Mouse (Mus musculus) gastrocnemius, postnatal 10 days (tissue): ENCODE measurements at regions not wholly inside any gene's neighbourhood (a gene's known extent, or its start where the extent isn't known, plus 50 kb on each side); places are given as distances from the start of the nearest gene placed in this dataset.
"Not testable (repeated sequence)": the region's sequence is repeated elsewhere in the genome, so short reads cannot be mapped to it uniquely, and the experiment has no call there.

Experiments used
- DNase-seq: peaks from one replicate; pipeline ENCODE4 v3.0.0; 2021; ENCODE audit warnings: mixed read lengths

DNA sequence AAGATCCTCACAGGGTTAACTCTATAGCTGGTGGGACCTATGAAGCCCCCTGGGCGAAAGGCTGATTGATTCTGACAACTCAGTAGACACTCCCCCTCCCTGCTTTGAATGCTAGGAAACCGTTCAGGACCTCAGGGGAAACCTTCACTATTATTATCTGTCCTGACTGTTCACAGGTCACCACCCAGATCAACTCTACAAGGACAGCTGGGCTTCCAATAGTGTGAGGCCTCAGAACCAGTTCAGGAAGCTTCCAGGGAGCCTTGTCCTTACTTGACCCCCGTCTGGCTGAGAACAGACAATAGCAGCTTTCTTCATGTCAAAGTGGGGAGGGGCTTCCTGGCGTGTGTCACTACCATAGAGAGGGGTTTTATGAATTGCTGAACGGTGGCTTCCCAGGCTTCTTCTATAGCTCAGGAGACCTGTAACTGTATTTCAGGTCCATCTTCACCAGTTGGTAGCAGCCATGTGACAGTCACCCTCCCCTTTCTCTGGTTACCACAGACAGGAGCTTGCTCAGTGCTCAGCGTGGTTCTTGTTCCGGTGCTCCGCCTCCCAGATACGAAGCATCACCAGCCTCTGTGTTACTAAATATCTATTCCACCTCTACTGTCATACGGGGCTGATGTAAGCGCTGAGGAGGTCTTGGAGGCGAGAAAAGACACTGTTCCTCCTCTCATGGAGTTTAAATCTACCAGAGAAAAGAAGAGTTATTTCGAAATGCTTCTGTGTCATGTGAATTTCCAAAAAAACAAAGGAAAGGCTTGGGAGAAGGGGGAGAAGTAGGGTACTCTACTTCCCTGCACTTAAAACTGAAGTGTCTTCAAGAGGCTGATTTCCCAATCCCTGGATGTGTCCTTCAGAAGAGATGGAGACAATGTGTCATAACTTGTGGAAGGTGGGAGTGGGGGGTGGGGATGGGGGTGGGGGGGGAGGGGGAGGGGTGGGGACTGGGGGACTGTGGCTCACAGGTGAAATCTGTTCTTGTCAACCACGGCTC, 96.9 kb downstream of the Vcpkmt start:
- no peak for DNase-seq

DNA sequence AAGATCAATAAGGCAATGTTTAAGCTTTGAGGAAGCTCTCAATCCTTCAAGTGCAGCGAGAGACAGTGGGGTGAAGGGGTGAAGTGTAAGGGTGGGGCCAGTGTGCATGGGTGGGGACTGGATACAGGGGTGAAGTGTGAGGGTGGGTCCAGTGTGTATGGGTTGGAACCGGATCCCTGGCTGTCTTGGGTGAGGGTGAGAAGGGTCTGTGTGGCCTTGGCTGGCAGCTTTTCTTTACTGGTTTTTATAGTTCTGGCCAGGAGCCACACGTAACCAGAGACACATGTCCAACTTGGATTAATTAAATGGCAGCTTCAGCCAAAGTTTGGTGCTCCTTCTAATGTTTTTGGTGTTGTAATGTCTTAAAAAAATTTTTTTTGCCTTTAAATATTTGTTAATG, 101.4 kb downstream of the Vcpkmt start:
- no peak for DNase-seq

DNA sequence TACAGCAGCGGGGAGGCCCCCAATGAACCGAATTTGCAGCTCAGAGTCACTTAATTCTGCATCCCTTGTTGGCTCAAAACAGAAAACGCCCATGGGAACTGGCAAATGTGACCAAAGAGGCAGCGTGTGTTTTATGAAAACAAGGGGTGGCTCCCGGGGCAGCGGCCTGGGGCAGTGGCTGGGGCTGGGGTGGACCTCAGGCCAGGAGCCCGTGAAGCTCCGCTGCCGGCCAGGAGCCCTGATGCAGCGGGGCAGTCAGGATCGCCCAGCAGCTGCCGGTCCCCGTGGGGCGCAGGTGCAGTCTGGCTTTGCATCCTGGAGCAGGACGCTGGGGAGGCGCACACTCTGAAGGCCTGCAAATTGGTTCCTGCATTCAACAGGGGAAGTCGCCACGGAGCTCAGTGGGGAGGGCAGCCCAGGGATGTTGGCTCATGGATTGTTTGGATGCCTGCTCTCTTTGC, 104.4 kb upstream of the Gm9887 start:
- peak; percentile 38 for DNase-seq

DNA sequence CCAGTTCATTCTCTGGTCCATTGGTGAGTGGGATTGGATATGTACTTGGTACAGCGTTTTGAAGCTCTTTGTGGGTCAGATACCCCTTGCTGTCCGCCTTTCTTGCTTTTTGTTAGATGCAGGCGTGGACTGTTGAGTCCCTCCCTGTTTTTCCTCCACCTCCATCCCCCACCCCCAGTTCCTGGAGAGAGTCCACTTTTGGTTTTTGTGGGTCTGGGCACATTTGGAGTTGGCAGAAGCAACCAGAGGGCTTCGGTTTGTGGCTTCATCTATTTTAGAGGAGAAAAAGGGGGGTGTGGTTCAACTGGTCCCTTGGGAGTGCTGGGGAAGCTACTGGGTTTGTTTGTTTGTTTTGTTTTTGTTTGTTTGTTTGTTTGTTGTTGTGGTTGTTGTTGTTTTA, 103.9 kb upstream of the Gm9887 start:
- DNase-seq = no peak

DNA sequence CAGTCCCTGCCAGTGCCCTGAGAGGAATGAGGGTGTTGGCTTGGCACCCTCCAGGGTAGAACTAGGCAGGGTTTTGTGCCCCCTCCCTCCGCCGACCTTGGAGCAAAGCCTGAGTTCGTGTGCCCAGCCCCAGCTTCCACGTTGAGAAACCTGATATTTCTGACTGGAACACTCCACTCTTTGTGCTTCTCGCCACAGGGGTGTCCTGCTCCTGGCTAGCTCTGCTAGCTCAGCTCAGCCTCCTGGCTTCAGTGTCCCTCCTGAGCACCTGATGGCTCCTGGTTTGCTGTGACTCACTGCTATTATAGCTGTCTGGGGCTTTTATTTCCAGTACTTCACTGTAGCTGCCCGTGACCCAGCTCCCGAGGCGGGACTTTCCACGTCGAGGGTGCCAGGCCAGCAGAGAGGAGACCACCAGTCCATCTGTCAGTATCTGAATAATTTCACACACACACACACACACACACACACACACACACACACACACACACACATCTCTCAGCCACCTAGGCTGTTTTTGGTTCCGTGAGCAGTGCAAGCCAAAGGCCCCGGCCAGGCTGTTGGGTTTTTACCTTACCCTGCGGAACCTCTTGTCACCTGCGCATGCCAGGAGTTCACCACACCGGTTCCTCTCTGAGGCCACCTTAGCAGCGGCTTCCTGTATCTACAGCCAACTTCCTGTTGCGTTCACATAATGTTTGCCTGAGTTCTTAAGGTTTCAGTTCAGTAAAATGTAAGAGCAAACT, 102.8 kb upstream of the Gm9887 start:
- peak; percentile 51 for DNase-seq

DNA sequence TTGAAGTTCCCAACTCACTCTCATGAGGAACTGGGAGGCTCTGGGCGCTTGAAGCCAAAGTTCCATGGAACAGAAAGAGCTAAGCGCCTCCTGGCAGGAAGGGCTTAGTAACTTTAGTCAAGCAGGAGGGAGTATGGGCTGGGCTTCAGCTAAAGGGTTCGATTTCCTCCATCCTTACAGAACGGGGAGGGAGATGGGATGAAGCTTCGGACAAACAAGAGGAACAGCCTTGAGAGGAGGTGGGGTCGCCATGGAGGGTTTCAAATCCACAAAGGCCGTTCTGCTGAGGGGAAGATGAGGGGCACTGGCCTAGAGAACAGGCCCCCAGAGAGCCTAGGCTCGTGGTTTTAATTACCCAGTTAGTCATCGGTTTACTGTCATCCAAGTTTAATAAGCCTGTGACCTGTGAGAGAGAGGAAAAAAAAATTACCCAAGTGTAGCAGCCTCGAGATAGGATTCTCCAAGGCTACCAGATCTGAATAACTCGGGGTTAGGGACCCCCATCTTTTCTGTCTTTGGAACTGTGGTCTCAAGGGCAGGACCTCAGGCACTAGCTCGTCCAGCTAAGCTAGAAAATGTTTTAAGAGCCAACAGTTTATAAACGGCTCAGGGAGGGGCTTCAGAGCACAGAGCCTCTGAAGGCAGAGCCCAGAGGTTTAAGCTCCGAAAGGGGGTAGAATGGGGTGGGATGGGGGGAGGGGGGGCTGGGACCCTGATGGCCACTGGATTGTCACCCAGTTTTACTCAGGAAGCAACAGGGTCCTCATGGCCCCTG, 102.1 kb upstream of the Gm9887 start:
- peak; percentile 50 for DNase-seq

DNA sequence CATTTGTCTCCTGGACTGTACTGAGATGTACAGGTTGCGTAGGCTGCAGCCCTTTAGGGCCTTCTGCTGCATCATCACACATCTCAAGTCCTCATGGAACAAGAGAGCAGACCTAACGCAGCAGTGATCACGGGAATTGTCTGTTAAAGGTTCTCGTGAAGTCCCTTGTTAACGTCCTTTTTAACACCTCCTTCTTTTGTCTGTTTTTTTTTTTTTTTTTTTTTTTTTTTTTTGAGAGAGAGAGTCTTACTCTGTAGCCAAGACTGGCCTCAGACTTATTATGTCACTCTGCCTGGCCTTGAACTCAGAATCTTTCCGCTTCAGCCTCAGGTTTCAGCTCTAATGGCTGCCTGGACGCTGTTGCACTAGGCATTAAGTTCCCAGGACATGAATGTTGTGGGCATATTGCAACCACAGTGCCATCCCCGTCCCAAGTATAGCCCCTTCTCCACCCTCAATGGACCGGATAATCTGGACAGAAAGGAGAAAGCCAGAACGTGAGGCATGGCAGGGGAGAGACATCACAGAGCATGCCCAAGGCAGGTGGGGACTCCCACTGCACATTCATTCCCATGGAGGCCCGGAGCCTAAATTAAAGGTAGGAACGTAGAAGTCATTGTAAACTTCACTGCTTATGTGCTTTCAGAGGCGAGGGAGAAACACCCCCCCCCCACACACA, 101.3 kb upstream of the Gm9887 start:
- no peak for DNase-seq

DNA sequence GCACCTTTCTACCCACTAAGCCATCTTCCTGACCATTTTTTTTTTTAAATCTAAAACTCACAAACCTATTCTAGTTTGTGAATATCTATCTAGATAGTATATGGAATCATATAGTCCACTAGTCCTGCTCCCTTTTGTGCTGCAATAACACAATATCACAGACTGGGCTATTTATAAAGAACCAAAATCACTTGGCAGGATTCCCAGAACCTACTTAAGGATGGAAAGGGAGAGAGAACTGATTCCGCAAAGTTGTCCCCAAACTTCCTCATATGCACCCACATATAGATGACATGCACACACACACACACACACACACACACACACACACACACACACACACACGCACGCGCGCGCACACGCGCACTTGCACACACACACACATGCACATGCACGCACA, 100.7 kb upstream of the Gm9887 start:
- no peak for DNase-seq

DNA sequence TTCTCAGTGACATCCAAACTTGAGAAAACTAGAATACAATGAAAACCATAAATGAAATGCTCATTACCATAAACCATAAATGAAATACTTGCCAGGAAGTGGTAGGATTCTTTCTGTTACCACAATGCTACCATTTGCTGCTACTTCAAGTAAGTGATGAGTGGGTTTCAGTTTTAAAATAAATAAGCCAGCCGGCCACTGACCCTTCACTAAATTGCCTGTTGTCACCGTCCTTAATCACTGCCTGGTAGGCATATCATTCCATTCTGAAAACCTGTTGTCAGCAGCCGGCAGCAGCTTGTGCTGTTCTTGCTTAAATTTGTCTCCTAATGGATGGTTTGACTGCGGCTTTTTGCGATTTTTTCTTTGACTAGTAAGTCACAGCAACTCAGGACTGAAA, 99.6 kb upstream of the Gm9887 start:
- no peak for DNase-seq

DNA sequence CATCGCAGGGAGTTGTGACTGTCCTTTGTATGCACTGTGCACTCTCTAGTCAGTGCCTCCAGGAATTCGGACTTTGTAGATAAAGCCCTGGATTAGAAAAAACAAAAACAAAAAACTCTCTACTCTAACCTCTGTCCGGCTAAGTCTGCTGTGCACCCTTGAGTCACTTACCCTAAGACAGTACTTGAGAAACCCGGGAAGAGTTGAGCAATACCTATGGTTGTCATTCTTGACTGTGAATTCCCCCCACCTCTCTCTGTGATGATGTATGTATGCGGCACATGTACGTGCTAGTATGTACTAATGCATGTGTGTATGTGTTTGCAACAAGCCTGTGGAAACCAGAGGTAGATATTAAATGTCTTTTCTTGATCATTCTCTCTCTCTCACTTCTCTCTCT, 96.7 kb upstream of the Gm9887 start:
- no peak for DNase-seq

DNA sequence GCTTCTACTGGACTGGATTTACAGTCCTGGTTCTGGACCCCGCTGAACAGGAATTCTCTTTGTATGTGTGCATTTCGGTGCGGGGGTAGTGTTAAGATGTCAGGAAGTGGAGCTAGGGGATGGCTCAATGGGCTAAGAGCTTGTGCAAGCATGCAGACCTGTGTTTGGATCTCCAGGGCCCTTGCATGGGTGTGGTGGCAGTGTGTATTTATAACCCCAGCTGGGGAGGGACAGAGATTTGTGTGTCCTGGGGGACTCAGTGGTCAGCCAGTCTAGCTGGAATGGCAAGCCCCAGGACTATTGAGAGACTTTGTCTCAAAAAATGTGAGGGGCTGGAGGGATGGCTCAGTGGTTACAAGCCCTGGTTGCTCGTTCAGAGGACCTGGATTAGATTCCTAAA, 95.1 kb upstream of the Gm9887 start:
- no peak for DNase-seq

DNA sequence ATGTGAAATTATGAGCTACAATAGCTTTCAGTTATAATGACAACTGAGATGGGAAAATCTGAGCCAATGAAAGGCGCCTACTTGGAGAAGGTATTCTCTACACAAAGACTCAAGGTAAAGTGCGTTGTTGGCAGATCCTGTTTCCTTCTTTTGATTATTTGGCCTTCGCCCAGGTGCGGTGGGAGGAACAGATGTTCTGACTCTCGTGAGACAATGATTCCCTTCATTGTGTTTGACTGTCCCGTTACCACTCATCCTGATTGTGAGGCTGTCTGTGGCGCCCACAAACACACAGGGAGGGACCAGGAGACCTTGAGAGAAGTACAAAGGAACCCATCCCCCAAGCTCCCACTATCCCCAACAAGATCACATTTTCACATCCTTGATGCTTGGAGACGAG, 92.6 kb upstream of the Gm9887 start:
- DNase-seq = no peak

DNA sequence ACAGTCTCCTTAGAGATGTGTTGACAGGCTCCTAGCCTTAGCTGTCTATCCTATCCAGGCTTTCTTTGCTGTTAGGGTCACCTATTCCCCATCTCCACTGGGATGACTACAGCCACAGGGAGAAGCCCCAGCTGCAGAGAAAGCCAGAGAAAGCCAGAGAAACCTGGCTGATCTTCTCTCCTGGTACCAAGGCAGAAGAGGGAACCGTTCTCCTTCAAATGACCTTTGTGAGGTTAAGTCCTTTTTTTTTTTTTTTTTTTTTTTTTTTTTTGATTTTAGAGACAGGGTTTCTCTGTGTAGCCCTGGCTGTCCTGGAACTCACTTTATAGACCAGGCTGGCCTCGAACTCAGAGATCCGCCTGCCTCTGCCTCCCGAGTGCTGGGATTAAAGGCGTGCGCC, 91.1 kb upstream of the Gm9887 start:
- DNase-seq = not testable (repeated sequence)

DNA sequence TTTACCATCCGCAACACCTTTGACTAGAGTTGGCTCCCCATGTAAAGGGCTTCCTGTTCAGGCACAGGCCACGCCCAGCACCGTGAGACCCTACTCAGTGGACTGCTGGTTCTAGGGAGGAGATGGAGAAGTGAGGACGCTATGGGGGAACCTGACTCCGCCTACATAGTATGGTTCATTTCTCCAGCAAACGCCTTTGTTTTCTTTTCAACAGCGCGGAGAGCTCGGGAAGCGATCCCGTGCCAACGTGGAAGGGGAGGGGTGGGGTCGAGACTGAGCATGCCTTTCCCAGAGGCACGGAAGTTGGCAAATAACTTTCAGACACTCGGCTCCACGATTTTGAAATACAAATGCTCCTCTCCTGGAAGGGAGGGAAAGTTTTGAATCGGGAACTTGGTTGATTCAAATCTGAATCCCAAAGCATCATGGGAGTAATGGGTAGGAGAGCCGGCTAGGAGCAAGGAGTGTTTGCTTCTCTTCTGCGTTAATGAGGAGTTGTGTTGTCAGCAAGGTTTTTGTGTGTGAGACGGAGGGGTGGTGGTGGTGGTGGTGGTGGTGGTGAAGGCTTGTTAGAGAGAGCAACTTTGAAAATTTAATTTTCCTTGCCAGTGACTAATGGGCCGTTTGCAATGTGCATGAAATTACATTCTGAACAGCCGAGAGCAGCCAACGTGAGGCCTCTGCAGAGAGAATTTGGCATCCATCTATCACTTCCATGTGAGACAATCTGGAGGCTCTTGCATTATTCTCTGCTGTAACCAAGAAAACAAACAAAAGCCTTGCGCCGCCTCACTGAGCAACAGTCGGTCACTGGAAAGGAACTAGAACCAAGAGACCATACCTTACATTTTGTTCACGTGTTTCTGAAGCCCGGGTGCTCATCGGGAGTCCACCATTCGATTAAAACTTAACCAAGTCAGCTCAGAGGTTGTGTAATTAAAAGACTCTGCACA, 89.9 kb upstream of the Gm9887 start:
- no peak for DNase-seq

DNA sequence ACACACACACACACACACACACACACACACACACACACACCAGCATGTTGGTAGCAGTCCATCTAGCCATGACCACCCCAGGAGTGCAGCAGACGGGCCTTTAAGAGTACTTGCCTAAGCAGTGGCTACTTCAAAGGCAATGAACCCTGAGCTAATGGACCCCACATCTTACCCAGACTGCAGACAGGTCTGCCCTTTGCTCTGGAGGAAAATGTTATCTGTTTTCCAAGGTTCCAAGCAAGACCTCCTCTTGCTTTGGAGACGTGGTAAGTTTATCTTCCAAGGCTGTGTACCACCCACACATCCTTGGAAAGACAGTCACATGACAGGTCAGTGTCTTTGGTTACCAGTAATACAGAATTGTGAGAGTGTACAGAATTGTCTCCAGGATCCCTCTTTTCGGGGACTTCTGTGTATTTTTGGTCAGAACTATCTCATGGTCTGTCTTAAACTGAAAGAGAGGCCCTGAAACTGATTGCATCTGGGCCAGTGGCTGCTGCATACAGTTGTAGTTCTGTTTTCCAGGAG, 88.4 kb upstream of the Gm9887 start:
- DNase-seq = no peak

DNA sequence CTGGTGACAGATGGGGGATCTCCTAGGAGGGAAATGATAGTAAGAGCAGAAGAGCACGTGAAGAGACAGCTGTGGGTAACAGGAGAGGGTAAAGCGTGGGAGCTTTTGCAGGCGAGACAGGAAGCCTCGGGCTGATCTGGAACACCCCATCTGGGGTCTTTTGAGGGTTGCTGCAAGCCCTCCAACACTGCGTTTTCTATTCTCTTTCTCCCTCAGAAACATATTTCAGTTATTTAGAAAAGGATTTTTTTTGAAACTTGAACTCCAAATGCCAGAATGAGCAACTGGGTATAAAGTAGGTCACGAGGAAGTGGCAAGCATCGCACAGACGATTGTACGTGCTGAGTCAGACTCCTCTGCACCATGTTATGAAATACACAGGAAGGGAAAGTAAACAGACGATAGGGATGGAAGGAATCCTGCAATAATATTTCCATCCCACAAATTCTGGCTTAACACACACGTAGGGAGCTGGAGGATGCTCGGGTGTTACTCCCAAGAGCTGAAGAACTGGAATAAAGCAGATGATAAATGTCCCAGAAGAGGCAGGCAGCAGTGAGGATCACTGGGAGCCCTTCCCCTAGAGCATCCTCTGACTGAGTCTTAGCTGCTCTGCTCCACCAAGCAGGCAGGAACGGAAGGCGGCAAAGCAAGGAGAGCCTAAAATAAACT, 86.0 kb upstream of the Gm9887 start:
- no peak for DNase-seq

DNA sequence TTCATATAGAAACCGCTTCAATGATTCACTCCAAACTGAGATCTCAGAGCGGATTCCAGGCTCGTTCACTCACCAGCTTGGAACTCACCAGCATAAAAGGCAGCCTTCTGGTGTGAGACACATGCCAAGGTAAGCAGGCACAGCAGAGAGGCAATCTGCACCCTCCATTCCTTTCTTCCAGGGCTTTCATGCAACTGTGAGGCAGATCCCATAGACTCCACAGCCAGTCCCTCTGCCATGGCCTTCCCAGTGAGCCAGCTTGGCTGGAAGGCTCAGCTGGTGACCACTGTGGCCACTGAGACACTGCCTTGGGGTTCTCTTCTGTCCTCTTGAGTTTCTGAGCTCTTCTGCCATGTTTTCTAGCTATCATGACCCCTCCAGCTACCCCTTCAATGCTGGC, 84.5 kb upstream of the Gm9887 start:
- no peak for DNase-seq

DNA sequence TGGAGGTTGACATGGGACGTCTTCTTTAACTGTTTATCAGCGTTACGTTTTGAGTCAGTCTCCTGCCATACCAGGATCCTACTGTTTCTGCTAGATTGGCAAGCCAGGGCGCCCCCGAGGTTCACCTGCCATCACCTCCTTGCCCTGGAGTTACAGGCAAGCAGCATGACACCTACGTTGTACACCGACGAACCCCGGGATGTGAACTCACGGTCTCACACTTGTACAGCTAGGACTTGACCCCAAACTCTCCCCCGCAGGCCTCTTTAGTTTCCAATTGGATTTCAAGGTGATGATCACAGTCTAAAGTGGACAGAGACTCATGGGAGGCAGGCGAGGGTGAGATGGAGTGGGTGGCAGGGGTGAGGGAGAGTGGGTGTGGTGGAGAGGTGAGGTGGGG, 83.9 kb upstream of the Gm9887 start:
- no peak for DNase-seq

DNA sequence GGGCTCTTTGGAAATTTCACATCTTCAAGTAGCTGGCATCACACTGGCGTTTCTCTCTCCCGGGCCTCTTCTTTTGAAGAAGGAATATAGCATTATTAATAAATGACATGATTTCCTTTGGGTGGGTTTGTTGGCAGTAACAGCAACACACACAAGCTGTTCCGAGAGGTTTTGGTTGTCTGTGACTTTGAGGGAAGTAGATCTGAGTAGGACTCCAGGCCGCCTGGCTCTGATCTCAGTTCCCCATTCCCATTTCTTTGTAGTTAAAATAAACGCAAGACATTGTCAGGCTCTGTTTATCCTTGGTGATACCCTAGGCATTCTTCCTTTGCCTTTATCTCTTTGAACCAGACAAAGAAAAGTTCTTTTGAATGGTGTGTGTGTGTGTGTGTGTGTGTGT, 83.3 kb upstream of the Gm9887 start:
- DNase-seq = no peak

DNA sequence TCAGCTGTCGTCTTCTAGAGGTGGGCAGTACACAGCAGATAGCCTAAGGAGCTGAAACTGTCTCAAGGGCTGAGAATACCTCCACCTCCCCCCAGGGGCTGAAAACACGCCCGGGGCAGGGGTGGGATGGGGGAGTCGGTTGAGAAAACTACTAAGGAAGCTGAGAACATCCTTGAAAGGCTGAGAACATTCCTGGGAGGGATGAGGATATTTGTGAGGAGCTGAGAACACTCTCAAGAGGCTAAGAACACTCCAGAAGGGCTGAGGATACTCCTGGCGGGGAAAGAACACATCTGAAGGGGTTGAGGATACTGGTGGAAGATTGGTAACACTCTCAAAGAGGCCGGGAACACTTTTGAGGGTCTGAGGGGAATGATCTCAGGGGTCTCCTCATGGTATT, 81.3 kb upstream of the Gm9887 start:
- DNase-seq = no peak
